Mouse (Mus musculus) heart, postnatal 14 days (tissue): ENCODE data around the gene Hid1. TPM values are rescaled to one million over a fixed set of nuclear protein-coding genes. Genes with fewer than 3 reads are reported as not detected.
A peak's percentile ranks its signal among the peaks of the same experiment; 100 is the strongest.

ENCODE experiments used
- DNase-seq, 2 experiments: peaks; one replicate each; pipeline ENCODE4 v3.0.0; 2021 to 2022
- intact Hi-C: fragments of 180-260 bp; cut with DNase I; formaldehyde crosslinking; loops from one replicate; pipeline ENCODE4 v1.15.1; 2025
- total RNA-seq, 2 experiments: library from RNA; stranded (reverse); gene quantifications; 2 replicates each; pipeline ENCODE4 v1.2.3; 2021

The Hid1 gene
- total RNA-seq, 2 experiments from 2014 or later = 5.2 to 6.6 TPM

DNA sequence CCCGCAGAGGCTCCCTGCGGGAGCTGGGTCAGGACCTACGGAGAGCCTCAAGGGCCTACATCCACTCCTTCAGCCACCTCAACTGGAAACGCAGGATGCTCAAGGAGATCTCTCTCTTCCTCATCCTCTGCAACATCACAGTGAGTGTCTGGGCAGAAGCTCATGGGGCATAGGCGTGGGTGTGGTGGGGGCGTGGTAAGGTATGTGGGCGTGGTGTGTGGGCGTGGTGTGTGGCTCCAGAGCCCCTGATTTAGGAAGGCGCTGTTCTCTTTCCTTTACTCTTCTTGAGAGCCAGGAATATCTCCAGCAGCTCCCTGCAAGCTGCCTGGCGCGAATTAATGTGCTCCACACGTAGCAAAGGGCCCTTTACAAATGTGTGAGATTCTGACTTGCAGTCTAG lies 22.6 kb downstream of the Hid1 start:
- intact Hi-C loops = no loop called here
- DNase-seq = no peak

DNA sequence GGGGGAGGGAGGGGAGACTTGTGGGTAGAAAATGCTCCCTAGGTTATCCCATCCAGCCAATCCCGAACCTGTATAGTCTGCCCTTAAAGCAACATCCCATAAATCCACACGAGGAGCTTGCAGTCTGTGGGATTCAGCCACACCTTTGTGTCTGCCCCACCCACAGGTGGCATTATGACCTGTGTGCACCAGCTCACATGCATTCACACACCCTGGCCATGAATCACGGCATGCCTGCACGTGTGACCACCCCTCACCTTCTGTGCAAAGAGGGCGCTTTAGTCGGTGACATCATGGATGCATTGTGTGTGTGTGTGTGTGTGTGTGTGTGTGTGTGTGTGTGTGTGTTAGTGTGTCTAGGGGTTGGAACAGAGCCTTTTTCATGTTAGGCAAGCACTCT lies 25.7 kb downstream of the Hid1 start:
- intact Hi-C loops = no loop called here
- DNase-seq = no peak

DNA sequence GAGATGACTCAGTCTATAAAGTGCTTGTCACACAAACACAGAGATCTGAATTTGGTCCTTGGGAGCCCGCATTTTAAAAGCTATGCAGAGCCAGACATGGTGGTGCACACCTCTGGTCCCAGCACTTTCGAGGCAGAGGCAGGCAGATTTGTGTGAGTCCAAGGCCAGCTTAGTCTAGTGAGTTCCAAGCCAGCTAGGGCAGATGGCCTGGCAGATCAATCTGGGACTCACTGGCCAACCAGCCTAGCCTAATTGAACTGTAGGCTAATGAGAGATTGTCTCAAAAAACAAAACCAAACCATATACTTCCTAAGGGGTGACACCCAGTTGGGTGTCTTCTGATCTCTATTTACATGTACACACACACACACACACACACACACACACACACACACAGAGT lies 26.3 kb downstream of the Hid1 start:
- no peak for DNase-seq
- intact Hi-C loops = no loop called here

DNA sequence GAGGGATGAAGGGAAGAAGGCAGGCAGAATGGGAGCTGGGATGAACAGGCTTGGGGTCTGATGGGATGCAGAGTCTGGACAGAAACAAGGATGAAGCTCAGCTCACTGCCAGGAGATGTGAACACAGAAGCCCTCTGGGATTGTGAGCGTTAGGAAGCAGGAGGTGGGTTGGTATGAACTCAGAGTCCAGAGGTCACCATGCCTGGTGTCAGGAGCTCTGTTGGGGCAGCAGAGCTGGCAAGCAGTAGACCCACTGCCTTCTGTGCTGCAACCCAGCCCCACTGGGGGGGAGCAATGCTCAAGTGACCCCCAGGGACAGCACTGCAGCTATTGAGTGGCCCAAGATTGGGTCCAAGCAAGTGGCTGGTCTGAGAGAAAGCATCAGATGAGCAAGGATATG lies 29.7 kb downstream of the Hid1 start:
- DNase-seq = no peak
- intact Hi-C loops = no loop called here

DNA sequence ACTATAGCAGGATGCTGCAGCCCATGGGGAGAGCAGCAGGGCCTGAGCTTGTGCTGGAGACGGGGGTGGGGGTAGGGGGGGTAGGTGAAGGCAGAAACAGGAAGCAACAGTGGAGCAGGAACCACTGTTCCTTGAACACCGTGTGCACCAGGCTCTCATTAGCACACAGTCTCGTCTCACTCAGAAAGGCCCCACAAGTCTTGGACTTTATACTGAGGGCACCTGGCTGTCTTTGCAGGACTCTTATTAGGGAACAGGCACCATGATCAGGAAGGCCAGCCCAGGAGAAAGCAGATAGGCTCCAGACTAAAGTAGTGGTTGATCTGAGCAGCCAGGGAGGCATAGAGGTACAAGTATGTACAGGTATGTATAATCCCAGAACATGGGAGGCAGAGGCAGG lies 30.2 kb downstream of the Hid1 start:
- intact Hi-C loops = no loop called here

DNA sequence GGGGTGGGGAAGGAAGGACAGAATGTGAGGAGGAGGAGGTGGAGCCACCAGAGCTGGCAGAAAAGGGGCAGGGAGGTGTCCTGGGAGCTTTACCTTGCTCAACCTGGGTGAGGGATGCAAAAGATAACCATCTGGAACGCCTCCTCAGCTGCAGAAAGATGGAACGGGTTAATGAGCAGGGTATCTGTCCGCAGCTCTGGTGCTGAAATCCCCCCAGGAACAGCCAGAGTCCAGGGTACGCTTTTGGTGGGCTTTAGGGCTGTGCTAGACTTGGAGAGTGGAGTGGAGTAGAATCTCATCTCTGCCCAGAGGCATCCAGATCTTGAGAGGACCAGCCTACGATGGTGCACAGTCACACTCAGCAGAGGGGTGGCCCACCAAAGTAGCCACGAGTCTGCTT lies 31.4 kb downstream of the Hid1 start:
- DNase-seq = no peak
- intact Hi-C loops = no loop called here

More for the DNA sequence above, 30.2 kb downstream of the Hid1 start:
- no peak for DNase-seq

DNA sequence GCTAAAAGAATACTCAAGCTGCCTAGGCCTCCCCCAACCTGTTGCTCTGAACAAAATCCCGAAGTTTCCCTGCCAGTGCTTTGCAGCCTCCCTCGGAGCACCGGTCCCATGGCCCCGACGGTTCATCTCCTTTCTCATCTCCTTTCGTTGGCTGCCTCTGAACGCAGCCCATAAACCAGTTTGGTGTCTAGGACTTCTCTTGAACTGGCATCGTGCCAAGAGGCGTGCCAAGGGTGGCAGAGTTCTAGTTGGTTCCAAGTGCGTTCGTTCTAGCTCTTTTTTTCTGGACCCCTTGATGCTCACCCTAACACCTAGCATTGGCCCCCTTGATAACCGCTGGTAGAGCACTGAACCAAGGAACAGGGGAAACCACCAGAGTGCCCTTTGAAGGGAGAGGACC lies 32.3 kb downstream of the Hid1 start:
- no peak for DNase-seq
- intact Hi-C loops = no loop called here

DNA sequence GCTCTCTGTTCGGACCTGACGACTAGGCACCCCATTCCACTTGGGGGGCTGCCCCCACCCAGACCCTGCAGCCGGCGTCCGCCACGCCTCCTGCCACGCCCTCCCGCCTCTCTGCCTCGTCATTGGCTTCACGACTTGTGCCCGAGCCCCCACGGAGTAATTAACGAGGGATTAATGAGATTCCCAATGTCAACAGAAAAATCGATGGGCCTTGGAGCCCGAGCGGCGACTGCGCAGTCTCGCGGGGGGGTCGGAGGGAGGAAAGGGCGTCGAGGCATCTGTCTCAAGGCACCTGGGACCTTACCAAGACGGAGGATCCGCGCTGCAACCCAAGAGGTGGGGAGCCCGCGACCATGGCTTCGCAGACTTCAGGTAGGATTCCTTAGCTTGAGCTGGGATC lies 33.0 kb downstream of the Hid1 start, which contains the start of gene Otop3:
Otop3 (plus strand) TSS at position 201 of the 400 bp plus-strand sequence.
- no peak for DNase-seq
- intact Hi-C loops = no loop called here

DNA sequence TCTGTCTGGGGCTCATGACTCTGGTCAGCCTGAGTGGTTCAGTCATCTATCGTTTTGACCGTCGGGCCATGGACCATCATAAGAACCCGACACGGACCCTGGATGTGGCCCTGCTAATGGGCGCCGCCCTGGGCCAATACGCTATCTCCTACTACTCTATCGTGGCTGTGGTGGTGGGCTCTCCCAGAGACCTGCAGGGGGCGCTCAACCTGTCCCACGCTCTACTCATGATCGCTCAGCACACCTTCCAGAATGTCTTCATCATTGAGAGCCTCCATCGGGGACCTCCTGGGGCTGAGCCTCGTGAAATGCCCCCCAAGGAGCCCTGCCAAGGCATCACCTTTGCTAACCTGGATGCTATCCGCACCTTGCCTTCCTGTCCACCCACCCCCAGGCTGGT lies 38.2 kb downstream of the Hid1 start:
- intact Hi-C loops = no loop called here
- DNase-seq = no peak

DNA sequence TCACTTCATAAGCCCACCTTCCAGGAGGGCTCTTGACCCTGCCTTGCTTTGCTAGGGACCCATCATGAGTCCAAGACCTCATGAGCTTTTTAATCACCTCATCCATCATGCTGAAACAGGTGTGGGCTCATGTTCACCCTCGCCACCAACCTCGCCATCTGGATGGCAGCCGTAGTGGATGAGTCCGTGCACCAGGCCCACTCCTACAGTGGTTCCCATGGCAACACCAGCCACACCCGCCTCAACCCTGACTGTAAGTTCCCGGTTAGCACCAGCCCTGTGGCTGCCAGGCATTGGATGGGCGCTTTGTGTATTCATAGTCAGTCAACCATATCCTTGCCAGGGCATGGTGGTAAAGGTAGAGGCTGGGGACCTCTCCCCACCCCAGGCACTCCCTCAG lies 40.8 kb downstream of the Hid1 start:
- no peak for DNase-seq
- intact Hi-C loops = no loop called here

DNA sequence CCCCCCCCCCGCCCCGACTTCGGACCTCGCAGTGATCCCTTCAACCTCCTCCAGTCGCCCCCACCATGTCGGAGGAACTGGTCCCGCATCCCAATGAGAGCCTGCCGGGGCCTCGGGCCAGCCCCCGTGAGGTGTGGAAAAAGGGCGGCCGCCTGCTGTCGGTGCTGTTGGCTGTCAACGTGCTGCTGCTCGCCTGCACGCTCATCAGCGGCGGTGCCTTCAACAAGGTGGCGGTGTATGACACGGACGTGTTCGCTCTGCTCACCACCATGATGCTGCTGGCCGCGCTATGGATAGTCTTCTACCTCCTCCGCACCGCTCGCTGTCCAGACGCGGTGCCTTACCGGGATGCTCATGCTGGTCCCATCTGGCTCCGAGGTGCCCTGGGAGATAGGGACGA lies 44.2 kb downstream of the Hid1 start:
- no peak for DNase-seq
- intact Hi-C loops = no loop called here

DNA sequence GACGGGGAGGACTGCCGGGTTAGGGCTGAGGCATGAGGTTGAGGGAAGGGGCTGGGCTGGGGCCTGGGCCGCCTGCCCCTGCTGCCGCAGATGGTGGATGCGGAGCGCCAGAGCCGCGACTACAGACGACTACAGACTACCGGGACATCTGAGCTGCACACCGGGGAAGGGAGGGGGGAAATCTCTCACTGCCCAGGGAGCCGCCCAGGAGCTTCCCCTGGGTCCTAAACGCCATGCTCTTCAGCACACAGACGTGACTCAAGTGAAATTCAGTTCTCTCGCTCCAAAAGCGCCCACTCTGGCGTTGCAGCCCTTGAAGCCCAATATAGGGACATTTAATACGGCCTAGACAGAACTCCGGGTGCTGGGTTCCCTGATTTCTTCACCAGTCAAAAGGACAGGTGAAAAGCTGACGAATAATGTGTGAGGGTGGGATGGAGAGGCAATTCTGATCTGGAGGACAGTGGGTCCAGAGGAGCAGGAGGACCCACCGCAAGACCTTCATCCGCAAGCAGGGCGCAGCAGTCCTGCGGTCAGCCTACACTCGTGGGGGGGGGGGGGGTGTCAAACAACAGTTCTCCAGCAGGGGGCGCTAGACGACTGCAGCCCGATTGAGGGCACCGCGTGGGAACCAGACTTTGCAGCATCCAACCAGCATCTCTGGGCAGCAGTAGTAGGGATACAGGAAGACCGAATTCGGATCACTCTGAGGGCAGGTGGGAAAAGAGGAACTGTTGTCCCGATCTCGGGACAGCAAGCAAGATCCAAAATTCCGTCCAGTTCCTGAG lies 45.5 kb downstream of the Hid1 start, which contains the start of gene Ush1g:
Ush1g (minus strand) TSS at position 136 of the 788 bp plus-strand sequence.
- intact Hi-C loops = loop anchor here (1.0 kb wide), 1 partner anchor 32 kb away; no protein-coding TSS in a partner anchor
- peak; percentile 67 to 76 for DNase-seq

DNA sequence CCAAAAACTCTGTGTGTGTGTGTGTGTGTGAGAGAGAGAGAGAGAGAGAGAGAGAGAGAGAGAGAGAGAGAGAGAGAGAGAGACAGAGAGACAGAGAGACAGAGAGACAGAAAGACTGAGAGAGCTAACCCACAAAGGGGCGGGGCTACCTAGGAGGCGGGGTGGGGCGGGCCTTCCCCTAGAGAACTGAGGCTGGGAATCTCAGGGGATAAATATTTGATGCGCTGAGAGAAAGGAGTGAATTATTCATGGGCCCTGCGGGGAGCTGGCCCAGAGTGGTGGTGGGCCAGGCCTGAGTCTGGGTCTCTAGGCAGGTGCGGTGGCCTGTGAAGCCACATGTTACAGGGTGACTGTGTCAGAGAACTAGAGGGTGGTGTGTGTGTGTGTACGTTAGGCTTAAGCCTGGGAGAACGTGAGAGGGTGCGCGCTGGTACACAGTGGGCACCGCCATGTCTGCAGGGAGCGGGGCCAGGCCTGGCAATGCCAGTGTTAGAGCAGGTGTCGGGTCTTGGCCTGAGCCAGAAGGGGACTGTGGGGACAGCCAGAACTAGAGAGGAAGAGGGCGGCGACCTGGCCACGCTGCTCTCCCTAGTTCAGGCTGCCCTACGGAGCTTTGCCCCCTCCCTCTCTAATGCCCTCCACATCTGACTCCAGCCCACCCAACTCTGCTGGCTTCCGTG lies 47.7 kb downstream of the Hid1 start:
- DNase-seq = no peak

DNA sequence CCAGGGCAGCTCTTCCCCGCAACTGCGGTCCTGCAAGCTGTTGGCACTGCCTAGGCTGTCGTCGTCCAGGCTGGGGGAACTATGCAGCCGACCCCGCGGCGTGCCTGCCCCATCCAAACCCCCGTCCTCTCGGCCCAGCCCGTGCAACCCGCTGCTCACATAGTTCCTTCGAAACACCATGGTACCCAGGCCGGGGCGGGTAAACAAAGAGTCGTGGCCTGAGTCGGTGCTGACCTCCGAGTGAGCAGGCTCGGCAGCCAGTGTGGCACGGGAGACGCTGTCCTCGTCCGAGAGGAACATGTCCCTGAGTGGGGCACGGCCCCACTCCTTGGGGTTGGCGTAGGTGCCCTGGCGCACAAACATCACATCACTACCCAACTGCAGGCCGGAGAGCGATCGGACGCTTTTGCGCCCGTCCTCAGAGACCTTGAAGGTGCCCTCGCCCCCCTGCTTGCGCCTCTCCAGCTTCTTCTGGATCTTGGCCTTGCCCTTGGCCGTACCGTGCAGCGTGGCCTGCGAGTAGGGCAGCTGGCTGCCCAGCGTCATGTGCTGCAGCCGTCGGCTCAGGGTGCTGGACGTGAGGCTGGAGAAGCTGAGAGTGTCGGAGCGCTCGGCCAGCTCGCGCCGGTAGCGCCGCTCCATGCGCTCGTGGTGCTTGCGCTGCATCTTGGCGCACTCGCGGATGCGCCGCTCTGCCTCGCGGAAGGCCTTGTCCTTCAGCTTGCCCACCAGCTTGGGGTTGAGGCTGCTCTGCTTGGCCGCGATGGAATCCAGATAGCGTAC lies 49.1 kb downstream of the Hid1 start:
- intact Hi-C loops = no loop called here
- DNase-seq = no peak

More for the DNA sequence above, 47.7 kb downstream of the Hid1 start:
- intact Hi-C loops = no loop called here

DNA sequence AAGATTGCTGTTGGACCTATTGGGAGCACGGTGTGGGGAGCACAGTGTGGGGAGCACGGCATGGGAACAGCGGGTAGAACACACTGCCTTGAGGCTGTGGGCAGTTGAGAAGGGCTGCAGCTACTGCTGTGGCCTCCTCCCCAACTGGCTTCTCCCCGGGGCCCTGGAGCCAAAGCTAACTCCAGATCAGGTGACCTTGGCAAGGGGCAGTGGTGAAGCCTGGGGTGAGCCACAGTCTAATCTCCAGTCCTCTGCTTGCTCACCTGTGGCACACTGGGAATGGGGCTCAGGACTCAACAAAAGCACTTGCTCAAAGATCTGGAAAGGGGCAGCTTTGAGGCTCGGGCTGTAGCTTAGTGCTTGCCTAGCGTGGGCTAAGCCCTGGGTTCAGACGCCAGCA lies 50.4 kb downstream of the Hid1 start:
- no peak for DNase-seq
- intact Hi-C loops = no loop called here

DNA sequence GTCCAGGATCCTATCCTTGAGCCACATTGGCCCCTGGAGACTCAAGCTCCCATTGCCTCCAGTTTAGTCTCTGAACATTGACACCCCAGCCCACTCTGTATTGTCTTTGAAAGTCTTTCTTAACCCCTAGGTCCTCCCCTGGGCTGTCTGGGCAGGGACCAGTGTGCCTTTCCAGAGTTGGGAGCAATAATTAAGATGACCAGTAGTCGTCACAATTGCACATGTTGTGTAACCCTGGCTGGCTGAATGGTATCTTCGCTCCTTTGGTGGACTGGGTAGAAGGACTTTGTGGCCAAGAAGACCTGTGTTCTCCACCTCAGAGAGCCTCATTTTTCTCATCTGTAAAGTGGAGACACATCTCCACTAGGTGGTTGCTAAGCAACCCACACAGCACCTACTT lies 53.3 kb downstream of the Hid1 start:
- intact Hi-C loops = no loop called here
- DNase-seq = no peak

DNA sequence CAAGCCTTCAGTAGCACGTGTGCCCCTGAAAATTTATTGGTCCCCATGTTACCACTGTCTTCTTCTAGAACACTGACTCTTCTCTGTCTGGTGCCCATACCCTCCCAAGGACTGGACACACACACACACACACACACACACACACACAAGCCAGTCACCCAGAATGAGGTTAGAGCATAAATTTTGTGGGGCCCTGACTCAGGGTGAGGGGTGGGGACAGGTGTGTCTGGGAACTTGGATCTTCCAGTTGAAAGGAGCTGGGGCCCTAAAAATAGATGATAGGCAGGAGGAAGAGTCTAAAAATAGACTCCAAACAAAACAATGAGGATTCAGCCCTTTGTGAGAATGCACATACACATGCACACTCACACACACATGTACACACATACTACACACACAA lies 58.8 kb downstream of the Hid1 start:
- intact Hi-C loops = no loop called here
- no peak for DNase-seq

DNA sequence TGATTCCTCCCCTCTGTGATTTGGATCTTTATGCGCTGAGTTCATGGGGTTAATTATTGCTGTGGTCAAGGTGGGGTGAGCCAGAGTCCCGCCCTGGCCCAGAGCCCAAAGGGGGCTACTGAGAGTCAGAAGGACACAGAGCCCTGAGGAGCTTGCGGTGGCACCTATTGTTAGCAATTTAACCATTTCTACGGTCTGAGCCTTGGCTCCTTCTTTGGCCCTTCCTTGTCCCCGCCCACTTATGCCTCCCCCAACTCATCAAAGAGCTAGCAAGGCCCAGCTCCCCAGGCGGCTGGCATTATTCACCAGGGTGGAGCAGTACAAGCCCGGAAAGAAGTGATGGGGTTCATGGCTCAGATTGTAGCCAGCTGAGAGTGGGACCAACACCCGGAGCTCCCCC lies 60.7 kb downstream of the Hid1 start, which contains the start of gene Otop2:
Otop2 (plus strand) TSS at position 301 of the 400 bp plus-strand sequence.
- intact Hi-C loops = no loop called here
- no peak for DNase-seq

DNA sequence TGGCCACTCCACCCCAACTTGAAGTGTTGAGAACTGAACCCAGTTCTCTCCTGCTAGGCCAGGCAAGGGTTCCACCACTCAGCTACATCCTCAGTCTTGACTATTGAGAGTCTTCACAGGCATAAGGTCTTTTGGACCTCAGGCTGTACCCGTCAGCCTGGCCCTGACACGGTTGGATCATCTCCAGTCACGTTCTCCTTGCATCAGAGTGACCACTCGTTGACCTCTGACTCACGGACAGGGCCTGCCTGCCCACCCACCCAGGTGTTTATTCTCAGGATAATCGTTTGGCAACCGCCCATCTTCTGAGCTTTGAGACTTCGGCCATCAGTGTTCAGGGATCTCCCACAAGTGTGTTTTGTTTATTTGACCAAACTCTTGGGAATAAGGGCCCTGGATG lies 64.4 kb downstream of the Hid1 start:
- no peak for DNase-seq
- intact Hi-C loops = no loop called here

DNA sequence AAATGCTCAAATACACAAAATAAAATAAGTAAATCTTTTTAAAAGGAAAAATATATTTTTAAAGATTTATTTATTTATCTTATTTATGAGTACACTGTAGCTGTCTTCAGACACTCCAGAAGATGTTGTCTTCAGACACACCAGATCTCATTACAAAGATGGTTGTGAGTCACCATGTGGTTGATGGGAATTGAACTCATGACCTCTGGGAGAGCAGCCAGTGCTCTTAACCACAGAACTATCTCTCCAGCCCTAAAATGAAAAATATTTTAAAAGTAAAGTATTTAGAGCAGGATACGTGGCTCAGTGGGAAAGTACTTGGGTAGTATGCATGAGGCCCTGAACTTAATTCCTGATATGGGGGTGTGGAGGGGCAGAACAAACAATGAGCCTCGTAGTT lies 66.2 kb downstream of the Hid1 start:
- intact Hi-C loops = no loop called here
- no peak for DNase-seq

DNA sequence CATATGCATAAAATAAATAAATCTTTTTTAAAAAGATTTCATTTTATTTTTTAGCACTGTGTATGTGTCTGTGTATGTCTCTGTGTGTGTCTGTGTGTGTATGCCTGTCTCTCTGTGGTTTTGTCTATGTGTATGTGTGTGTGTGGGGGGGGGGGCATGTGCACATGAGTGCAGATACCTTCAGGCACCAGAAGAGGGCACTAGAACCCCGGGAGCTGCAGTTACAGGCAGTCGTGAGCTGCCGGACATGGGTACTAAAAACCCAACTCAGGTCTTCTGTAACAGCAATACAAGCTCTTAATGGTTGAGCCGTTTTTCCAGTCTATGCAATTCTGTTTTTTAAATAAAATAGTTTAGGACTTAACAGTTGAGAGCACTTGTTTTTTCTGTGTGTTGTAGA lies 66.8 kb downstream of the Hid1 start:
- DNase-seq = no peak
- intact Hi-C loops = no loop called here
